Mouse (Mus musculus): ENCODE measurements around the gene Lasp1. TPM values are rescaled to one million over a fixed set of nuclear protein-coding genes. Genes with fewer than 3 reads are reported as not detected.

Gene Lasp1
- total and polyA plus RNA-seq, 2 experiments from 2014 or later = 152 to 153 TPM

DNA sequence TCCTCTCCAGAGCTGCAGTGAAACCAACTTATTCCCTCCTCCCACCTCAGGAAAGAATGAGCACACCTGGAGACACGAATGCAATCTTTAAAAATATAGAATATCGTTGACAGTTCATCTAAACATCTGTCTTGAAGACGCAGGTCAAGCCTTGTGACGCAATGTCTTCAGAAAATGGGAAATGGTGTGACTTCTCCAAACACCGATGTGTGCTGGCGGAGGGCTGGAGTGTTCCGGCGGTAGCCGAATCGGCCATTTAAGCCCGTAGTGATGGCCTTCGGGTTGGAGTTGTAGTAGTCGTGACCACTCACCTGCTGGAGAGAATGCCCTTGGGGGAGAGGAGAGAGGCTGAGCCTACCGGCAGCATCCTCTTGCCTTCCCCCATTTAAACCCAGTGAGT lies 27.4 kb upstream of the Lasp1 start:
- no peak overlapping the region for H3K9ac ChIP-seq
- no peak for TF ChIP-seq CTCF (IDR thresholded peaks at IDR 0.05; ENCODE audit: low read depth)
- DNase-seq (no peak), ATAC-seq (no peak)
- H3K36me3 ChIP-seq (ENCODE audit: insufficient read depth) = 0 out of 2 replicates have a peak, but pooled peaks cover 6% of the 10 kb centered on the region
- H3K4me3 ChIP-seq (ENCODE audit: low read depth, low read length) = no peak overlapping the region
- H3K27me3 ChIP-seq (ENCODE audit: insufficient read depth, low read length) = no peaks in the 10 kb centered on the region
- no peaks in the 10 kb centered on the region for H3K9me3 ChIP-seq (ENCODE audit: low read length)
- WGBS = 84% methylated on average over 14 of the region's 14 CpGs
- no peak overlapping the region for H3K27ac ChIP-seq (ENCODE audit: low read depth, low read length)
- no peak overlapping the region for H3K4me2 ChIP-seq (ENCODE audit: low read depth)
- H3K4me1 ChIP-seq (ENCODE audit: insufficient read depth) = no peaks in the 10 kb centered on the region

DNA sequence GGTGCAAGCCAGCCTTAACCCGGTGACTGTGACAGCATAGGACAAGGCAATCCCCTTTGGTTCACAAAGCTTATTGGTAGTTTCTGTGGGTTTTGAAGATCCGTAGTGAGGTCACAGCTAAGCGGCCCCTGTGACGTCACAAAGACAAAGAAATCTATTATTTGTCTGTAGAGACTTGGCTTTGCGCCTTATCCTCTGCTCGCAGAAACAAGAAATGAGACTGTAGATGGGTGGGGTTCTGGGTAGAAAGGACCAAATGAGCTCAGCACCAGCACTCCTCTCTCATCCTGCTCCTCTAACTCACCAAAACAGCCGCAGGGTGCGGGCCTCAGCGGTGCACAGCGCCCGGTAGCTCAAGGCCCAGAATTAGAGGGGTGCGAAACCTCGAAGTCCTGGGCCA lies 23.6 kb upstream of the Lasp1 start:
- H3K36me3 ChIP-seq (ENCODE audit: insufficient read depth) = peaks cover 39% of the 10 kb centered on the region
- WGBS = 72% methylated on average over 13 of the region's 13 CpGs
- ATAC-seq = no peak
- H3K9me3 ChIP-seq (ENCODE audit: low read length) = no peaks in the 10 kb centered on the region
- no peak overlapping the region for H3K4me3 ChIP-seq (ENCODE audit: low read depth, low read length)
- H3K4me1 ChIP-seq (ENCODE audit: insufficient read depth) = no peaks in the 10 kb centered on the region
- no peak overlapping the region for H3K27ac ChIP-seq (ENCODE audit: low read depth, low read length)
- H3K9ac ChIP-seq = no peak overlapping the region
- TF ChIP-seq CTCF (IDR thresholded peaks at IDR 0.05; ENCODE audit: low read depth) = no peak
- no peak overlapping the region for H3K4me2 ChIP-seq (ENCODE audit: low read depth)
- no peak for DNase-seq
- no peaks in the 10 kb centered on the region for H3K27me3 ChIP-seq (ENCODE audit: insufficient read depth, low read length)

DNA sequence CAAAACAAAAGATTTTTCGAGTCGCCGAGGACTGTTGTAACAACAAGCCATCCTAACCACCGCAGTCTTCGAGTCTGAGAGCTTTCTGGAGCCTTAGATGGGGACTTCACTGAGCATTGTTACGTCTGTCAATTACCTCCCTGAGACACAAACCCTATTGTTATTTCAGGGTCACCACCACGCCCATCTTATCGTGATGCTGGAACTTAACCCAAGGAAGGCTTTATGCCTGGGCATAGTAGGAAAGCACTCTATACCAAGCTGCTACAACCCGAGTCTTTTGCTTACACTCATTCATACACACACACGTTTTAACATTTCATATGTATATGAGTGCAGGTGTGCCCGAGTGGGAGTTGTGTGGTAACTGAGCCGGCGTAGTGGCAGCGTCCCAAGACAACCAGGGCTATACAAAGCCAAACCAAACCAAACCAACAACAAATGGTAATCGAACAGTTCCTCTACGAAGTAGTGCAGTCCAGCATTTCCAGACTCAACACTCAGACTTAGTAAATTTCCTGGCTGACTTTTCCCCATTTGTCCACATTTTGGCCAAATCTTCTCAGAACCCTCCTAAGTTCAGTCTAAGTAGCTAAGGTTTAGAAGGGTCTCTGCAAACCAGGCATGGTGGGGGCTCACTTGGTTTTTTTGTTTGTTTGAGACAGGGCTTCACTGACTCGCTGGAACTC lies 22.8 kb upstream of the Lasp1 start, which contains the start of gene 1700001P01Rik:
1700001P01Rik (minus strand) TSS at position 111 of the 689 bp plus-strand sequence.
- Histone ChIP-seq H3K27me3 (ENCODE audit: insufficient read depth, low read length) (no peaks in the 10 kb centered on the region), H3K4me2 (ENCODE audit: low read depth) (no peak within 1 kb of the TSS), H3K27ac (ENCODE audit: low read depth, low read length) (no peak within 1 kb of the TSS), H3K4me1 (ENCODE audit: insufficient read depth) (peaks cover 7% of the 10 kb centered on the region; the same call in 1 of the 2 replicates), H3K9me3 (ENCODE audit: low read length) (no peaks in the 10 kb centered on the region), H3K4me3 (ENCODE audit: low read depth, low read length) (no peak within 1 kb of the TSS), H3K36me3 (ENCODE audit: insufficient read depth) (peaks cover 47% of the 10 kb centered on the region), H3K9ac (no peak within 1 kb of the TSS)
- DNase-seq (no peak), ATAC-seq (no peak)
- no peak for TF ChIP-seq CTCF (IDR thresholded peaks at IDR 0.05; ENCODE audit: low read depth)
- 40% methylated on average over 17 of the region's 17 CpGs for WGBS

DNA sequence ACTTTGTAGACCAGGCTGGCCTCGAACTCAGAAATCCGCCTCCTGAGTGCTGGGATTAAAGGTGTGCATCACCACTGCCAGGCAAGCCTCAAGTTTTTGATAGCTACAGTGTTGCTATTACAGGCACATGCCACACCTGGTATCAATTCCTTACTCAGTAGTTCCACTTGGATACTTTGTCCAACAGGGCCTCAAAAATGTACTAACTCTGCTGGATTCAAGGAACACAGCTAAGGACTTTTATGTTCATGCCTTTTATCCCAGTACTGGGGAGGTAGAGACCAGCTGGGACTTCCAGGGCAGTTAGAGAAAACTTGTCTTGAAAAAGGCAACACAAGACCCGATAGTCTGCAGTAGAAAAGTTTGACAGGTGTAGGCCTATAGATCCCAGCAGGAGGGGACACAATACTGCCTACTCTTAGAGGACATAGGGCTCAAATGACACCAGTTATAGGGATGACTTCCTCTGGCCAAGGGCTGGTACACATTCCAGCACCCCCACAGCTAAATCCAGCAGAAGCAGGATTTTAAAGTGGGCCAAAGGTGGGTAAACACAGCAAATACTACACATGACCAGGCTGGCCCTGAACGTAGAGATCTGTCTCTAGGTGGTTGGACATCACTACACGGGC lies 22.2 kb upstream of the Lasp1 start:
- no peaks in the 10 kb centered on the region for H3K27me3 ChIP-seq (ENCODE audit: insufficient read depth, low read length)
- H3K27ac ChIP-seq (ENCODE audit: low read depth, low read length) = no peak overlapping the region
- no peak overlapping the region for H3K9ac ChIP-seq
- peaks cover 47% of the 10 kb centered on the region for H3K36me3 ChIP-seq (ENCODE audit: insufficient read depth)
- no peak for TF ChIP-seq CTCF (IDR thresholded peaks at IDR 0.05; ENCODE audit: low read depth)
- DNase-seq (no peak), ATAC-seq (no peak)
- no peaks in the 10 kb centered on the region for H3K9me3 ChIP-seq (ENCODE audit: low read length)
- 51% methylated on average over 5 of the region's 5 CpGs for WGBS
- no peak overlapping the region for H3K4me2 ChIP-seq (ENCODE audit: low read depth)
- no peak overlapping the region for H3K4me3 ChIP-seq (ENCODE audit: low read depth, low read length)
- H3K4me1 ChIP-seq (ENCODE audit: insufficient read depth) = peaks cover 8% of the 10 kb centered on the region; the same call in 1 of the 2 replicates

DNA sequence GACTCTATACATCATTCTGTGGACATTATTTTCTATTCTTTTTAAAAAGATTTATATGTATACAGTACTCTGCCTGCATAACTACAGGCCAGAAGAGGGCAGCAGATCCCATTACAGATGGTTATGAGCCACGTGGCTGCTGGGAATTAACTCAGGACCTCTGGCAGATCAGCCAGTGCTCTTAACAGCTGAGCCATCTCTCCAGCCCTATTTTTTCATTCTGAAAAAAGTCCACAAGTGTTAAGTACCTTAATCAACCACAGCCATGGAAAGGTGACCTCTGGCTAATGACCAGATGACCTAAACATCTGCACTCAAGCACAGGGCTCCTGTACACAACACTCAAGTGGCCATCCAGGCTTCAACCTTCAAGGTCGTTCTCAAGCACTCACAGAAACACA lies 21.7 kb upstream of the Lasp1 start:
- Histone ChIP-seq H3K9me3 (ENCODE audit: low read length) (no peaks in the 10 kb centered on the region), H3K36me3 (ENCODE audit: insufficient read depth) (peaks cover 47% of the 10 kb centered on the region), H3K27me3 (ENCODE audit: insufficient read depth, low read length) (no peaks in the 10 kb centered on the region), H3K9ac (no peak overlapping the region), H3K4me2 (ENCODE audit: low read depth) (no peak overlapping the region), H3K27ac (ENCODE audit: low read depth, low read length) (no peak overlapping the region), H3K4me1 (ENCODE audit: insufficient read depth) (peaks cover 8% of the 10 kb centered on the region; the same call in 1 of the 2 replicates), H3K4me3 (ENCODE audit: low read depth, low read length) (no peak overlapping the region)
- WGBS = 45% methylated on average over 2 of the region's 2 CpGs
- peak; percentile 45 for ATAC-seq
- peak; percentile 53 for TF ChIP-seq CTCF (IDR thresholded peaks at IDR 0.05; ENCODE audit: low read depth)
- peak; percentile 37 for DNase-seq

DNA sequence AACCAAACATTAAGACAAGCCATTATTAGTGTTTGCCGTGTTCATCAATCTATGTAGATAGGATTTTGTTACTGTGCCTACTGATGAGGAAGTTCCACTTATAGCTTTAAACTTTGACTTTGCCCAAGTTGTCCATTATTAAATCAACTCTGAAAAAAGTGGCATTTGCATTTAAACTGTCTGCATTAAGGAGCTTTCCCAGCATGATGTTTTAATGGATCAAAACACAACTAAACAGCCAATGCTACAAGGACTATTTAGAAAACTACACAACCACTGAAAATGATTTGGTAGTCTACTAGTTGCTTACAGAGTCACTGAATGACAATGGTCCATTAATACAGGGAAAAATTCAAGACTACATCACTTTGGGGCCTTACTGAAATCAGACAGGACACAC lies 19.9 kb upstream of the Lasp1 start:
- 98% methylated on average over 1 of the region's 1 CpGs for WGBS
- no peak overlapping the region for H3K9ac ChIP-seq
- TF ChIP-seq CTCF (IDR thresholded peaks at IDR 0.05; ENCODE audit: low read depth) = no peak
- H3K27me3 ChIP-seq (ENCODE audit: insufficient read depth, low read length) = no peaks in the 10 kb centered on the region
- no peak overlapping the region for H3K4me2 ChIP-seq (ENCODE audit: low read depth)
- ATAC-seq (no peak), DNase-seq (no peak)
- H3K27ac ChIP-seq (ENCODE audit: low read depth, low read length) = no peak overlapping the region
- H3K36me3 ChIP-seq (ENCODE audit: insufficient read depth) = peaks cover 47% of the 10 kb centered on the region
- H3K4me1 ChIP-seq (ENCODE audit: insufficient read depth) = peaks cover 8% of the 10 kb centered on the region; the same call in 1 of the 2 replicates
- H3K4me3 ChIP-seq (ENCODE audit: low read depth, low read length) = no peak overlapping the region
- H3K9me3 ChIP-seq (ENCODE audit: low read length) = no peaks in the 10 kb centered on the region

Data from forebrain, postnatal 0 days (tissue).